Mouse (Mus musculus): Measurements from ENCODE around the gene Cd209f.
"Not testable (repeated sequence)": the region's sequence is repeated elsewhere in the genome, so short reads cannot be mapped to it uniquely, and the experiment has no call there.

The Cd209f gene

GRCm38 (mm10) chr8:4105735-4106134 is at the start of gene Cd209f:
Cd209f (minus strand) TSS chr8:4105835.
- in situ Hi-C loops (cut with MboI; ENCODE audit: low pct_unique_long_range_greater_than_20kb in 1 of 2, low sequenced_read_pairs in 2 of 2, unreplicated experiment in 1 of 2): not testable (repeated sequence)

DNA sequence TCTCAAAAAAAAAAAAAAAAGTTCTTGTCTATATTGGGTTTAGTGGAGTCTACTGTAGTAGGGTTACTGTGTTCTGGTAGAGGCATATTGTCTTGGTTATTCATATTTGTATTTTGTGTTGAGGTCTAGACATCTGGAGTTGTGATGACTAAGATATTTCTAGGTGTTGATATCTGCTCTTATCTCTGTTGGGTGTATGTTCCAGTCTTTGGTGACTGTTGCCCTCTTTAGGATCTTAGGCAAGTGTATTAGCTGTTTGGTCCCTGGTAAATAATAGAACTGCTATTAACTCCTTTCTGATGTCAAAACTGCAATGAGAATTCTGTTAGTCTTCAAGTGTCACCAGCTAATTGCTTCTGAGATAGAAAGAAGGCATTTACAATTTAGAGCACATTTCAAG is 49.2 kb upstream of the Cd209f start:
- in situ Hi-C loops (cut with MboI; ENCODE audit: low pct_unique_long_range_greater_than_20kb in 1 of 2, low sequenced_read_pairs in 2 of 2, unreplicated experiment in 1 of 2): loop anchor here (25.0 kb wide), 1 partner anchor 207 kb away; no protein-coding TSS in a partner anchor

DNA sequence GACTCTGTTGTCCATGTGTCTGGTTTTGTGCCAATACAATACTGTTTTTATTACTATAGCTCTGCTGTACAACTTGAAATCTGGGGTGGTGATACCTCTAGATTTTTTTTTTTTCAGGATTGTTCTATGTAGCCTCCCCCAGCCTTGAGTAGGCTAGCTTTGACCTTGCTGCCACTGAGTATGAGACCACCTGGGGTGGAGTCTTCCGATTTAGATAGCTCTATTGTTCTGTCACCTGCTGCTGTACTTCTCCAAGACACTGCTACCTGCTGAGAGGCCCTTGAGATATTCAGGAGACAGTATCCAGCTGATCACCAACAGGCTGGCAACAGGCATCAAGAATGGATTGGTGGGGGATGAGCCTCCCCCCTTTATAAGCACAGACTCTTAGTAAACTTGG is 41.6 kb upstream of the Cd209f start:
- in situ Hi-C loops (cut with MboI; ENCODE audit: low pct_unique_long_range_greater_than_20kb in 1 of 2, low sequenced_read_pairs in 2 of 2, unreplicated experiment in 1 of 2): no loop called here

DNA sequence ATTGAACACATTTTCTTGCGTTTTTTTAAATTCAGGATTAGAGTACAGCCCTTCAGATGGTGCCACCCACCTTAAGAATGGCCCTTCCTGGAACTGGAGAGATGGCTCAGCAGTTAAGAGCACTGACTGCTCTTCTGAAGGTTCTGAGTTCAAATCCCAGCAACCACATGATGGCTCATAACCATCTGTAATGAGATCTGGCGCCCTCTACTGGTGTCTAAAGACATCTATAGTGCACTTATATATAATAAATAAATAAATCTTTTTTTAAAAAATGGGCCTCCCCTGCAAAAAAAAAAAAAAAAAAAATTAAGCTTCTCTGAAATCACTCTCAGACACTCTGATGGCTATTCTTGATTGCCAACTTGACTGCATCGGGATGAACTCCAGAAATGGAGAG is 36.1 kb upstream of the Cd209f start:
- in situ Hi-C loops (cut with MboI; ENCODE audit: low pct_unique_long_range_greater_than_20kb in 1 of 2, low sequenced_read_pairs in 2 of 2, unreplicated experiment in 1 of 2): no loop called here

GRCm38 (mm10) chr8:4139660-4140646 is 34.3 kb upstream of the Cd209f start:
- in situ Hi-C loops (cut with MboI; ENCODE audit: low pct_unique_long_range_greater_than_20kb in 1 of 2, low sequenced_read_pairs in 2 of 2, unreplicated experiment in 1 of 2): no loop called here

- in situ Hi-C loops (cut with MboI; ENCODE audit: low pct_unique_long_range_greater_than_20kb in 1 of 2, low sequenced_read_pairs in 2 of 2, unreplicated experiment in 1 of 2): no loop called here
Observed at GRCm38 (mm10) chr8:4133798-4134197, 28.2 kb upstream of the Cd209f start, which contains the start of gene Cd209g. Cd209g (plus strand) TSS chr8:4134098.

GRCm38 (mm10) chr8:4088514-4088913 is 17.1 kb downstream of the Cd209f start:
- in situ Hi-C loops (cut with MboI; ENCODE audit: low pct_unique_long_range_greater_than_20kb in 1 of 2, low sequenced_read_pairs in 2 of 2, unreplicated experiment in 1 of 2): not testable (repeated sequence)

- in situ Hi-C loops (cut with MboI; ENCODE audit: low pct_unique_long_range_greater_than_20kb in 1 of 2, low sequenced_read_pairs in 2 of 2, unreplicated experiment in 1 of 2): not testable (repeated sequence)
Observed at GRCm38 (mm10) chr8:4087180-4087722, 18.4 kb downstream of the Cd209f start.
